Mouse (Mus musculus): ENCODE measurements around the gene Ccdc124.

- no peak for TF ChIP-seq EP300 (IDR thresholded peaks at IDR 0.05; ENCODE audit: insufficient read depth, low read depth, low read length)
- TF ChIP-seq POLR2A (IDR thresholded peaks at IDR 0.05; ENCODE audit: insufficient read depth, low read length) = no peak
- TF ChIP-seq CTCF (IDR thresholded peaks at IDR 0.05; ENCODE audit: low read depth, low read length) = no peak
These were observed 17.7 kb downstream of the Ccdc124 start for GRCm38 (mm10) chr8:70856028-70856427.
